ENCODE assay signal across 1 mouse cellular context in the genomic region with DNA sequence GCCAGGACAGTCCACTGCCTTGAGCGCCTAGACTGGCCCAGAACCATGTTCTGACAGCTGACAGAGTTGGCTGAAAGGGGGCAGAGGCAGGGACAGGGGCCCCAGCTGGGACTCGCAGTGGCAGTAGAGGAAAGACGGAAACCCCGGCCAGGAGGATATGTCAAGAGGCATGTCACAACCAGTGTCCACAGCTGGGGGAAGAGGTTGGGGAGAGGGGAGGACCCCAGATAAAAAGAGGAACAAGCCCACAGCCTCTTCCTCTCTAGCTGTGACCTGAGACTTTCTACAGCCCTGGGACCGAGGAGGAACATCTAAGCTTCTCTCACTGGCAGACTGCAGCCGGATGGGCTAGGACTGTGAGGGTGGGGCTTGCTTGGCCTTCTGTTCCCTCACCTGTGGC.
TF ChIP-seq lines count a peak whose summit lies in the region.

No protein-coding gene starts in this region.

TF ChIP-seq in CH12.LX, 34 proteins besides CTCF, POLR2A, EP300 and RAD21 (continued from another document):
- no peak for TF ChIP-seq ZC3H11A (IDR thresholded peaks at IDR 0.05; ENCODE audit: low read depth, low read length)
- peak; percentile 46; the same call in 1 of the 2 replicates for TF ChIP-seq ZMIZ1 (IDR thresholded peaks at IDR 0.05; ENCODE audit: low read depth, low read length)
- TF ChIP-seq CHD2 (IDR thresholded peaks at IDR 0.05; ENCODE audit: low read length) = peak; percentile 65; the same call in 1 of the 2 replicates
- no peak for TF ChIP-seq JUND (conservative IDR thresholded peaks at IDR 0.05; ENCODE audit: low read depth, low read length)
- TF ChIP-seq HCFC1 (IDR thresholded peaks at IDR 0.05; ENCODE audit: low read depth, low read length) = no peak
- TF ChIP-seq IRF4 (IDR thresholded peaks at IDR 0.05; ENCODE audit: low read depth, low read length) = peak; percentile 68
- TF ChIP-seq ELF1 (IDR thresholded peaks at IDR 0.05; ENCODE audit: low read depth, low read length) = peak; percentile 63
- 0 out of 2 replicates have a peak, but pooled peaks have one; percentile 31 for TF ChIP-seq MAX (IDR thresholded peaks at IDR 0.05; ENCODE audit: low read length)
- TF ChIP-seq MXI1 (IDR thresholded peaks at IDR 0.05; ENCODE audit: low read depth, low read length) = peak; percentile 54; the same call in 1 of the 2 replicates
- no peak for TF ChIP-seq SMC3 (IDR thresholded peaks at IDR 0.05; ENCODE audit: low read depth, low read length)
- peak; percentile 95 for TF ChIP-seq SIN3A (IDR thresholded peaks at IDR 0.05; ENCODE audit: low read length)
